Mouse (Mus musculus) myocyte (in vitro differentiated cells): ENCODE measurements around the gene Olfr1497.

Experiments
- CEBPB ChIP-seq: IDR thresholded peaks from 2 replicates; pipeline ENCODE4 v1.6.1; 2011; ENCODE audit warnings: mild to moderate bottlenecking, moderate library complexity; ENCODE audit not compliant: poor library complexity, insufficient read depth, severe bottlenecking
- E2F4 ChIP-seq: IDR thresholded peaks from one replicate; pipeline ENCODE4 v1.6.1; 2011; ENCODE audit warnings: mild to moderate bottlenecking, control low read depth, moderate library complexity; ENCODE audit not compliant: insufficient read depth
- MAX ChIP-seq: IDR thresholded peaks from one replicate; pipeline ENCODE4 v1.6.1; 2011; ENCODE audit warnings: low read depth, mild to moderate bottlenecking, control low read depth
- POLR2A ChIP-seq: IDR thresholded peaks from one replicate; pipeline ENCODE4 v1.6.1; 2011; ENCODE audit warnings: low read depth, mild to moderate bottlenecking, control low read depth, moderate library complexity; ENCODE audit not compliant: insufficient read length
- SRF ChIP-seq: IDR thresholded peaks from one replicate; pipeline ENCODE4 v1.6.1; 2011; ENCODE audit warnings: low read depth; ENCODE audit not compliant: control insufficient read depth, insufficient read length
- TCF3 ChIP-seq: IDR thresholded peaks from one replicate; pipeline ENCODE4 v1.6.1; 2011; ENCODE audit warnings: low read depth, control low read depth; ENCODE audit not compliant: insufficient read length
- USF1 ChIP-seq: IDR thresholded peaks from one replicate; pipeline ENCODE4 v1.6.1; 2011; ENCODE audit warnings: low read depth, mild to moderate bottlenecking, control low read depth, moderate library complexity

GRCm38 (mm10) chr19:13812823-13813222 is 14.8 kb upstream of the Olfr1497 start:
- TF ChIP-seq USF1 = no peak
- no peak for TF ChIP-seq SRF
- TF ChIP-seq POLR2A = no peak
- no peak for TF ChIP-seq MAX
- TF ChIP-seq E2F4 = no peak
- no peak for TF ChIP-seq TCF3
- no peak for TF ChIP-seq CEBPB
